Mouse (Mus musculus) midbrain, embryonic 13.5 days (tissue): ENCODE results near the gene Cox6a2. TPM values are rescaled to one million over a fixed set of nuclear protein-coding genes. Genes with fewer than 3 reads are reported as not detected.

Experiments
- ATAC-seq: fragments of 200-750 bp; cut with Nextera tagmentation; 2 replicates; pipeline ENCODE4 v1.8.0; 2017; ENCODE audit warnings: mild to moderate bottlenecking, moderate TSS enrichment, moderate library complexity
- H3K27ac ChIP-seq: fragments of 300-500 bp; sonication (generic); 2 replicates; pipeline ENCODE4 v1.5.1; 2015; ENCODE audit warnings: inconsistent platforms, mild to moderate bottlenecking, moderate library complexity
- H3K27me3 ChIP-seq: fragments of 300-500 bp; sonication (generic); 2 replicates; pipeline ENCODE4 v1.6.1; 2015; ENCODE audit warnings: mild to moderate bottlenecking, inconsistent platforms
- H3K36me3 ChIP-seq: fragments of 300-500 bp; sonication (generic); 2 replicates; pipeline ENCODE4 v1.6.1; 2015; ENCODE audit warnings: mild to moderate bottlenecking, inconsistent platforms
- H3K4me1 ChIP-seq: fragments of 300-500 bp; sonication (generic); replicated peaks from 2 replicates; pipeline ENCODE4 v1.6.1; 2015; ENCODE audit warnings: inconsistent platforms
- H3K4me2 ChIP-seq: fragments of 300-500 bp; sonication (generic); replicated peaks from 2 replicates; pipeline ENCODE4 v1.6.1; 2015; ENCODE audit warnings: moderate library complexity, mild to moderate bottlenecking, inconsistent platforms
- H3K4me3 ChIP-seq: fragments of 300-500 bp; sonication (generic); replicated peaks from 2 replicates; pipeline ENCODE4 v1.5.1; 2015; ENCODE audit warnings: mild to moderate bottlenecking, inconsistent platforms
- H3K9ac ChIP-seq: fragments of 300-500 bp; sonication (generic); replicated peaks from 2 replicates; pipeline ENCODE4 v1.6.1; 2015; ENCODE audit warnings: mild to moderate bottlenecking, inconsistent platforms
- H3K9me3 ChIP-seq: fragments of 300-500 bp; sonication (generic); 2 replicates; pipeline ENCODE4 v1.6.1; 2016; ENCODE audit warnings: mild to moderate bottlenecking, inconsistent platforms
- WGBS: fragments of 180-500 bp; shearing (Covaris S2); methylation state at CpG from one replicate; pipeline ENCODE4 v1.1.7; 2015; 5-methylcytosine and 5-hydroxymethylcytosine counted together
- polyA plus RNA-seq: library from polyadenylated mRNA; unstranded; fragments of >200 nt; fragmentation: Nextera tagmentation; extraction: Ambion mirVana; gene quantifications from 2 replicates; pipeline ENCODE4 v1.2.1, GENCODE M21; 2015

Cox6a2 gene
- polyA plus RNA-seq = not detected in 2 replicates

DNA sequence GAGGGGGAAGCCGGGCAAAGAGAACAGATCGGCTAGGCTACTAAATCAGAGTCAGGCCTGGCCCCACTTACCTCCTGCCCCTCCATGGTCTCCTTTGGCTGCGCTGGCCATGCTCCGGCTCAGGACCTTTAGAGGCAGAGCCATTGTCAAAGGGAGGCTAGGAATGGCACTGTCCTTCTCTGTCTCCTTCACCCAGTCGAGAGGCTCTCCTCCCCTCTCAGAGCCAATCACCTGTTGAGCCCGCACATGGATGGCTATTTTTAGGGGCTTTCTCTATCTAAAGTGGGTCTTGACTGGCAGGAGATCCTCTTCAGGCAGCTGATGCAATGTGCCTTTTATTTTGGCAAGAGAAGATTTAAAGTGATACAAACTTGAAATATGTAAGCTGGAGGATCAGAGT, at the start of gene Cox6a2:
TSS of gene Cox6a2 (minus strand) at position 236 of the 400 bp plus-strand sequence.
- no peaks in the 10 kb centered on the region for H3K9me3 ChIP-seq
- WGBS = 83% methylated on average over 6 of the region's 6 CpGs
- no peak within 1 kb of the TSS for H3K4me2 ChIP-seq
- H3K4me3 ChIP-seq = no peak within 1 kb of the TSS
- H3K27me3 ChIP-seq = no peaks in the 10 kb centered on the region
- H3K36me3 ChIP-seq = no peaks in the 10 kb centered on the region
- no peak within 1 kb of the TSS for H3K9ac ChIP-seq
- H3K4me1 ChIP-seq = no peaks in the 10 kb centered on the region
- H3K27ac ChIP-seq = no peak within 1 kb of the TSS
- no peak for ATAC-seq

DNA sequence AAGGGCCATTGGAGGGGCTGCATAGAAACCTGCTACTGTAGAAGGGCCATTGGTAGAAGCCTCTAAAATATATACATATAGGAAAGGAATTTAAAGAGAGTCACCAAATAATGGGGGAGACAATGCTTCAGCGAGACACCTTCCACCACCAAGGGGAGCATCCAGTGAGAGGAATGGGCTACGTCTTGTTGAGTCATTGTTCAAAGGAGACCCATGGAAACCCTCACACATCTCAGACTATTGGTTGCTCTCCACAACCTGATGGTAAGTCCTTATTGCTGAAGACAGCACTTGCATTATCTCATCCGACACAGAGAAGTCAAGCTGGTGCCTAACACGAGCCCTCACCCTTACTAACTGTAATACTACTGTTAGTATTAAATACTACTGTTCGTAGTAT, 49.6 kb upstream of the Cox6a2 start:
- no peak overlapping the region for H3K9ac ChIP-seq
- ATAC-seq = no peak
- H3K4me1 ChIP-seq = peaks cover 13% of the 10 kb centered on the region
- no peak overlapping the region for H3K4me2 ChIP-seq
- peaks cover 14% of the 10 kb centered on the region for H3K27me3 ChIP-seq
- no peaks in the 10 kb centered on the region for H3K9me3 ChIP-seq
- H3K27ac ChIP-seq = no peak overlapping the region
- H3K4me3 ChIP-seq = no peak overlapping the region
- 88% methylated on average over 5 of the region's 5 CpGs for WGBS
- H3K36me3 ChIP-seq = no peaks in the 10 kb centered on the region

DNA sequence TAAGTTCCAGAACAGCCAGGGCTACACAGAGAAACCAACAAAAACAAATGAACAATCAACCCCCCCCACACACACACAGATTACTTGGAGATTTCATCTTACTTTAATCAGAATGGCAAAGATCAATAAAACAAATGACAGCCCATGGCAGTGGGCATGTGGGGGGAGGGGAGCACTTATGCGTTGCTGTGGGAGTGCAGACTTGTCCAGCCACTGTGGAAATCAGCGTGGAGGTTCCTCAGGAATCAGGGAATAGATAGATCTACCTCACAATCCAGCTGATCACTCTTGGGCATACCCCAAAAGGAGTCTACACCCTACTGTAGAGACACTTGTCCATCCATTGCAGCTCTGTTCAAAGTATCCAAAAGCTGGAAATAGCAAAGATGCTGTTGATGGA, 48.8 kb upstream of the Cox6a2 start:
- Histone ChIP-seq H3K27me3 (peaks cover 19% of the 10 kb centered on the region), H3K9me3 (no peaks in the 10 kb centered on the region), H3K36me3 (no peaks in the 10 kb centered on the region), H3K27ac (no peak overlapping the region), H3K9ac (no peak overlapping the region), H3K4me1 (peaks cover 13% of the 10 kb centered on the region), H3K4me3 (no peak overlapping the region), H3K4me2 (no peak overlapping the region)
- no peak for ATAC-seq
- 76% methylated on average over 2 of the region's 2 CpGs for WGBS

DNA sequence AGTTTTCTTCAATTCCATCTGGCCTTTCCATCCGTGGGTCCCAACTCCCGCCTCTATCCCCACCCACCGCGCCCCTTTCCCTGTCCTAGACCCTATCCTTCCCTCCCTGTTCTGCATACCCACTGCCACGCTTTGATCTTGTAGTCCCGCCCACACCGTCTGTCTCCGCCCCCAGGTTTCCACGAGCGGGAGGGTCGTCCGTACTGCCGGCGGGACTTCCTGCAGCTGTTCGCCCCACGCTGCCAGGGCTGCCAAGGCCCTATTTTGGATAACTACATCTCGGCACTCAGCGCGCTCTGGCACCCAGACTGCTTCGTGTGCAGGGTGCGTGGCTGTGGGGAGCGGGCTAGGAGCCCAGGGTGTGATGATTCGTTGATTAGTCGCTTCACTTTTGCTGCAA, 46.4 kb upstream of the Cox6a2 start:
- 8% methylated on average over 24 of the region's 24 CpGs for WGBS
- ATAC-seq = peak; percentile 67; the same call in 1 of the 2 replicates

DNA sequence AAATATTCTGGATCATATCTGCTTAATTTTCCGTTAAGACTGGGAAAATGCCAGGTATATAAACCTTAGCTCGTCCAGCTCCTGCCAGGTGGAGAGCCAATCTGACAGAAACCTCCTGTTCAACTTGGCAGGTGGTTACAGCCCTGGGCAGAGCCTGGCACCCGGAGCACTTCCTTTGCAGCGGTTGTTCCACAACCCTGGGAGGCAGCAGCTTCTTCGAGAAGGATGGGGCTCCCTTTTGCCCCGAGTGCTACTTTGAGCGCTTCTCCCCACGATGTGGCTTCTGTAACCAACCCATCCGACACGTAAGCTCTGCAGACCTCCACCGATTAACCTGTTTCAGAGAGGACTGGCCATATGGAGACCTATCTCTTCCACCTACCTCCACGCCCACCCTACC, 45.8 kb upstream of the Cox6a2 start:
- Histone ChIP-seq H3K4me1 (peaks cover 20% of the 10 kb centered on the region), H3K27me3 (peaks cover 32% of the 10 kb centered on the region), H3K36me3 (no peaks in the 10 kb centered on the region), H3K27ac (no peak overlapping the region), H3K9ac (no peak overlapping the region), H3K4me2 (peak overlapping the region; percentile 61), H3K4me3 (no peak overlapping the region), H3K9me3 (no peaks in the 10 kb centered on the region)
- WGBS = 52% methylated on average over 12 of the region's 12 CpGs
- no peak for ATAC-seq

More for the DNA sequence above, 46.4 kb upstream of the Cox6a2 start:
- Histone ChIP-seq H3K9ac (peak overlapping the region; percentile 55), H3K27me3 (peaks cover 32% of the 10 kb centered on the region), H3K27ac (no peak overlapping the region), H3K4me2 (peak overlapping the region; percentile 61), H3K4me3 (peak overlapping the region; percentile 41), H3K36me3 (no peaks in the 10 kb centered on the region), H3K9me3 (no peaks in the 10 kb centered on the region), H3K4me1 (peaks cover 14% of the 10 kb centered on the region)

DNA sequence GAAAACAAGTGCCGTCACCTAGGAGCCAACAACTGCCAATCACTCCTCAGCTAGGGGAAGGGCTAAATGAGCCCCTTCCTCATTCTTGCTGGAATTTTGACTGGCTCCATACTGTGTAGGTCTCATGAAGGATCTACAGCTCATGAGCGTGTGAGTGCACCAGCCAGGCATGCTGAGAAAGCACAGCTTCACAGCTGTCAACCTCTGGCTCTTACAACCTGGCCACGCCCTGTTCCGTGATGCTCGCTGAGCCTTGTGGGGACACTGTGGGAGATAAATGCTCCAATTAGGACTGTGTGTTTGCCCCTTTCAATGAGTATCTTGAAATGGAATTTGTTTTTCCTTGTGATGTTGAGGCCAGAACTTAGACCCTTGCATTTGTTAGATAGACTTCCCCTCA, 43.8 kb upstream of the Cox6a2 start:
- no peak for ATAC-seq
- Histone ChIP-seq H3K9me3 (no peaks in the 10 kb centered on the region), H3K4me2 (no peak overlapping the region), H3K27ac (no peak overlapping the region), H3K27me3 (peaks cover 34% of the 10 kb centered on the region), H3K4me1 (peaks cover 29% of the 10 kb centered on the region), H3K36me3 (peaks cover under 1% of the 10 kb centered on the region; the same call in 1 of the 2 replicates), H3K9ac (no peak overlapping the region), H3K4me3 (no peak overlapping the region)
- WGBS = 77% methylated on average over 5 of the region's 5 CpGs

DNA sequence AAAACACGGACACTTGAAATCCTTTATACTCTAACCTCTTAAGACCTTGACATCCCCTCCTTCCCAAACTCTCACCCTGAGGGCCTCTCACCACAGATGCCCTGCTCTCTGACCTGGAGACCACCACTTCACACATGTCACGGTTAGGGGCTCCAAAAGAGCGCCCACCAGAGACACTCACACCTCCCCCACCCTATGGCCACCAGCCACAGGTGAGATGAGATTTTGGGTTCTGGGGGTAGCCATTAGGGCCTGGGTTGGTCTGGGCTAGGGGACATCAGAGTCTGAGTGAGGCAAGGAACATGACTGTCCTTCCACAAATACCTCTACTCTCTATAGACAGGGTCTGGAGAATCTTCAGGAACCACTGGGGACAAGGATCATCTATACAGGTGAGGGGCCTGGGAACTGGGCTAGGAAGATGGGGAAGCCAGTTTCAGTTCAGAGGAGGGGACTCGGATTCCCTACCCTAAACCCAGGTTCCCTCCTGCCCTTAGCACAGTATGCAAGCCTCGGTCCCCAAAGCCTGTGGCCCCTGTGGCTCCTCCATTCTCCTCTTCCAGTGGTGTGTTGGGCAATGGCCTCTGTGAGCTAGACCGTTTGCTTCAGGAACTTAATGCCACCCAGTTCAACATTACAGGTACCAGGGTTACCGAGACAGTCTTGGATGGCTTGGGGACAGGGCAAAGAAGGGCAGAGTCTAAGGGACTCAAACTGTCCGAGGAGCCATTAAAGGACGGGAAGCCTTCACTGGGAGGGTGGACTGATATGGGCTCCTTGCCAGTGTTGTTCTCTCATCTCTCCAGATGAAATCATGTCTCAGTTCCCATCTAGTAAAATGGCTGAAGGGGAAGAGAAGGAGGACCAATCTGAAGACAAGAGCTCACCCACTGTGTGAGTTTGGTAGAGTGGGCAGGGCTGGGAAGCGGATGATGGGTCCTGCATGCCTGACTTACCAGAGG, 42.2 kb upstream of the Cox6a2 start:
- Histone ChIP-seq H3K4me3 (no peak overlapping the region), H3K36me3 (peaks cover 12% of the 10 kb centered on the region), H3K9ac (no peak overlapping the region), H3K27me3 (peaks cover 42% of the 10 kb centered on the region), H3K9me3 (no peaks in the 10 kb centered on the region), H3K4me1 (peaks cover 29% of the 10 kb centered on the region), H3K27ac (no peak overlapping the region), H3K4me2 (peak overlapping the region; percentile 62; the same call in 1 of the 2 replicates)
- ATAC-seq = no peak
- 77% methylated on average over 10 of the region's 10 CpGs for WGBS

DNA sequence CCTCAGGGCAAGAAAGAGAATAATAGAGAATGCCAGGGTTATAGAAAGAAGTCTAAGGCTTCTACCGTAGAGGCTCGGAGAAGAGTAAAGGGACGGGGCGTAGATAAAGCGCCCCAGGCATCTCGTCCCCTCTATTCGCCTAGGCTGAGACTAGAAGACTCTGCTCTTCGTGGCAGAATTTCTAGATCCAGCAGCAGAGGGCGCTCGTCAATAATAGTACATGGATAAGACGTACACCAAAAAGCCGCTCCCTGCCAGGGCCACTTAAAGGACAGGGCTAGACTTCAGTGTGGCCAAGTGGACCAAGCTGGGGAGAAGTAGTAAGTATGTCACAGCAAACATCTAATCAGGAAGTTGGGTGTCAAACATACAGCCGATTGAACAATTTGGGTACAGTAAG, 41.3 kb upstream of the Cox6a2 start:
- Histone ChIP-seq H3K27me3 (peaks cover 42% of the 10 kb centered on the region), H3K36me3 (peaks cover 21% of the 10 kb centered on the region), H3K9ac (peak overlapping the region; percentile 65), H3K4me3 (peak overlapping the region; percentile 42), H3K4me1 (peaks cover 22% of the 10 kb centered on the region), H3K4me2 (peak overlapping the region; percentile 62), H3K27ac (peak overlapping the region; percentile 76; the same call in 1 of the 2 replicates), H3K9me3 (no peaks in the 10 kb centered on the region)
- peak; percentile 80 for ATAC-seq
- WGBS = 4% methylated on average over 13 of the region's 13 CpGs

DNA sequence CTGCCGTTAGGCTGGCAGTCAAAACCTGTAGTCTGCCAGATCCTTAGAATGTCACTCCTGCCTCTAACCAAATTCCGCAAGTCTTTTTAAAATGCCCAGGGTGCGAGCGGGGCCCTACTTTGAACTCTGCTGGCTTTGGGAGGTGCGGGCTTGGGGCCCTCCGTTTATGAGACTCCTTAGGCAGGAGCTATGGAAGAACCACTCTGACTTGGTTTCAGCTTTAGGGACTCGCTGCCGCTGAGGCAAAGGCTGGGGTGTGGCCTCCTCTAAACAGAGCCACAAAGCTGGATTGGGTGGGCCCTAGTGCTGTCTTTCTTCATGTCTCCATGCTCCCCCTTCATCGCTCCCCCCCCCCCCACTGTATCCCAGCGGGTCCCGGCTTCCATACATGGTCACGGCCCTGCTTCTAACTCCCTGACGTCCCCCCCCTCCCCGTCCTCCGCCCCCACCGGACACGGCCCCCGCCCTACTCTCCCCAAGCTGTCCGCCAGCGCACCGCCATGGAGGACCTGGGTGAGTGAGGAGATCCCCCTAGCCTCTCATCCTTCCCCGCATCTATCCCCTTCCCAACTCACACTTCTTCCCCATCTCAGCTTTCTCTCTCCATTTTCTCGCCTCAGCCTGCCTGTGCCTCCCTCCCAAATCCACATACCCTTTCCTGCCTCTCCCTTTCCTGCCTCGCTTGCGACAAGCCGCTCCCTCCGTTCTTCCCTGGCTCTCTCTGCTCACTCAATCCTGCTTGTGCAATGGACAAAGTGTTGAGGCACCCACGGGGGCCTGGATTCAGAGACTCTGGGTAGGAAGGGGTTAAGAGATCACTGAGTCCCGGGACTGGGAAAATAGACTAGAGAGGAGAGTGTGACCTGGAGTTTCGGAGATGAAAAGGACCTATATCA, 40.6 kb upstream of the Cox6a2 start, which contains the start of gene Tgfb1i1:
TSS of gene Tgfb1i1 (plus strand) at position 317 of the 896 bp plus-strand sequence.
- H3K9me3 ChIP-seq = no peaks in the 10 kb centered on the region
- peak; percentile 55 for ATAC-seq
- peak within 1 kb of the TSS; percentile 76 for H3K27ac ChIP-seq
- peaks cover 16% of the 10 kb centered on the region for H3K4me1 ChIP-seq
- peak within 1 kb of the TSS; percentile 42 for H3K4me3 ChIP-seq
- H3K4me2 ChIP-seq = peak within 1 kb of the TSS; percentile 62
- peaks cover 37% of the 10 kb centered on the region for H3K27me3 ChIP-seq
- 1% methylated on average over 28 of the region's 30 CpGs for WGBS
- H3K9ac ChIP-seq = peak within 1 kb of the TSS; percentile 65
- H3K36me3 ChIP-seq = peaks cover 27% of the 10 kb centered on the region

DNA sequence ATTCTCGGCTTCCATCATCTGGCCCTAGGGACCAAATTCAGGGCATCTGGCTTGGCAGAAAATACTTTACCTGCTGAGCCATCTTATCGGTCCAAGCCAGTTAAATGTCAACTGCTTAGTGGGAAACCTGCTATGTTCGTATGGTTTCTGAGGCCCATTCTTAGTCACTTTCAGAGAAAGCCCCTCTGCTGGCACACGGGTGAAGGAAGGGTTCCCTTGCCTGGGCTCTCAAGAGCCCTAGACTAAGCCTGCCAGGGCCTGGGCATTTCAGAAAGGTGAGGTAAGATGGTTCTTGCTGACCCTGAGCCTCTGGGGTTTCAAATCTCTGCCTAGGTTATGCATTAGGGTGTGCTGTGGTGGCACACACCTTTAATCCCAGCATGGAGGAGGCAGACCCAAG, 39.4 kb upstream of the Cox6a2 start:
- WGBS = 85% methylated on average over 4 of the region's 4 CpGs
- Histone ChIP-seq H3K9ac (peak overlapping the region; percentile 42; the same call in 1 of the 2 replicates), H3K27ac (no peak overlapping the region), H3K4me3 (no peak overlapping the region), H3K4me2 (no peak overlapping the region), H3K27me3 (peaks cover 28% of the 10 kb centered on the region), H3K4me1 (peaks cover 16% of the 10 kb centered on the region), H3K36me3 (peaks cover 39% of the 10 kb centered on the region), H3K9me3 (no peaks in the 10 kb centered on the region)
- ATAC-seq = no peak

DNA sequence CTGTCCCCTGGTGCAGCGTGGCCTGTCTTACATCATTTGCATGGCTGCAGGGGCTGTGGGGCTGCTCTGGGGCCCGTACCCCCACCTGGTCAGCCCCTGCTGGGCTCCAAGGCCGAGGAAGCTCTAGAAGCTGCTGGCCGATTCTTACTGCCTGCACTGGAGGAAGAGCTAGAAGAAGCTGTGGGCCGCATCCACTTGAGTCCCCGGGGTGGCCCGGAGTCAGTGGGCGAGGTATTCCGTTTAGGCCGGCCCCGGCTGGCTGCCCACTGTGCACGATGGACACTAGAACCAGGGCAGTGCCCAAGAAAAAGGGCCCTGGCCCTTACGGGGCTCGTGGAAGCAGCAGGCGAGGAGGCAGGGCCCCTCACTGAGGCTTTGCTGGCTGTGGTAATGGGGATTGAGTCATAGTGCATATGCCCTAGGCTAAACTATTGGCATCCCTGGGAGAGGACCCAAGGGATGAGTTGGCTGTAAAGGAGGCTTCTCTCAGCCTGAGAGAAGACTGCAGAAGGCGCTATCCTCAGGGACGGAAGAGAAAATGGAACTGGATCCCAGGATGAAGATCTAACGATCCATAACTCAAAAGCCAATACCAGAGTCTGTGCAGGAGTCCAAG, 38.3 kb upstream of the Cox6a2 start:
- WGBS = 75% methylated on average over 18 of the region's 18 CpGs
- Histone ChIP-seq H3K4me1 (peaks cover 19% of the 10 kb centered on the region), H3K4me3 (no peak overlapping the region), H3K9ac (peak overlapping the region; percentile 23; the same call in 1 of the 2 replicates), H3K27me3 (peaks cover 22% of the 10 kb centered on the region; the same call in 1 of the 2 replicates), H3K36me3 (peaks cover 47% of the 10 kb centered on the region), H3K9me3 (no peaks in the 10 kb centered on the region), H3K27ac (no peak overlapping the region), H3K4me2 (no peak overlapping the region)
- no peak for ATAC-seq
